Mouse (Mus musculus) urinary bladder, postnatal 4 days (tissue): Measurements from ENCODE around the gene Vmn2r63.
"Not testable (repeated sequence)": the region's sequence is repeated elsewhere in the genome, so short reads cannot be mapped to it uniquely, and the experiment has no call there.

Experiments used
- DNase-seq, 2 experiments: peaks; one replicate each; pipeline ENCODE4 v3.0.0; 2021 to 2022; ENCODE audit warnings: low spot score in 2 of 2

Gene Vmn2r63

GRCm38 (mm10) chr7:42933722-42934121, at the start of gene Vmn2r63:
Gene Vmn2r63, minus strand, starts transcription at chr7:42933822.
- not testable (repeated sequence) for DNase-seq

- DNase-seq, result no peak
Measured at GRCm38 (mm10) chr7:42980739-42981138, 47.1 kb upstream of the Vmn2r63 start.

- DNase-seq, result no peak
Measured at GRCm38 (mm10) chr7:42980098-42980497, 46.5 kb upstream of the Vmn2r63 start.

GRCm38 (mm10) chr7:42965246-42965645, 31.6 kb upstream of the Vmn2r63 start:
- no peak for DNase-seq

- DNase-seq, result not testable (repeated sequence)
Measured at GRCm38 (mm10) chr7:42898067-42898466, 35.6 kb downstream of the Vmn2r63 start.

GRCm38 (mm10) chr7:42878090-42878489, 55.5 kb downstream of the Vmn2r63 start:
- DNase-seq, result no peak

- DNase-seq, result not testable (repeated sequence)
Measured at GRCm38 (mm10) chr7:42866801-42867458, 66.7 kb downstream of the Vmn2r63 start, which contains the start of gene Gm2381. Gene Gm2381, minus strand, starts transcription at chr7:42867234.
